ENCODE assay signal across 13 mouse cellular contexts in genomic region chr12:71482619-71483018, GRCm38 (mm10).
A peak's percentile ranks its signal among the peaks of the same experiment; 100 is the strongest.
DNase-seq lines count a peak whose midpoint lies in the region; ATAC-seq and TF ChIP-seq lines count a peak whose summit lies in the region.
"Had no signal": no experiment of that assay in that cellular context is flagged by ENCODE, and none has a peak within 500 bp of the region (broad histone marks: within the 10 kb centered on the region; RNA-seq: fewer than 3 reads in every experiment).

No protein-coding gene starts in this region.

- H3K9ac ChIP-seq in kidney, embryonic 16.5 days (replicated peaks; ENCODE audit: low read length) = no peak overlapping the region
- no peak overlapping the region for H3K9ac ChIP-seq in hindbrain, postnatal 0 days (replicated peaks; ENCODE audit: low read length)
- H3K9ac ChIP-seq: liver, postnatal 0 days had no signal

- 0 out of 2 replicates have a peak, but pooled peaks have one; percentile 23 for ATAC-seq in kidney, embryonic 16.5 days (ENCODE audit: low FRiP score, low TSS enrichment)
- no peak for ATAC-seq in hindbrain, postnatal 0 days
- ATAC-seq: liver, postnatal 0 days had no signal

- WGBS in heart, embryonic 10.5 days = 23% methylated on average over 2 of the region's 2 CpGs
- 24% methylated on average over 2 of the region's 2 CpGs for whole genome bisulfite sequencing in kidney, embryonic 16.5 days
- 26% methylated on average over 2 of the region's 2 CpGs for WGBS in embryonic facial prominence, embryonic 10.5 days
- 29% methylated on average over 2 of the region's 2 CpGs for WGBS in hindbrain, postnatal 0 days

- no peak for TF ChIP-seq CTCF in hindbrain, postnatal 0 days (IDR thresholded peaks at IDR 0.05; ENCODE audit: low read depth)
- no peak for TF ChIP-seq CTCF in gastrocnemius, adult 2 months (IDR thresholded peaks at IDR 0.05)

- intact Hi-C loops in heart, postnatal 10 days (cut with DNase I) = no loop called here
- intact Hi-C loops in gastrocnemius, adult 2 months (cut with DNase I) = no loop called here

- peaks cover 49% of the 10 kb centered on the region for H3K4me1 ChIP-seq in heart, embryonic 10.5 days
- peaks cover 14% of the 10 kb centered on the region for H3K4me1 ChIP-seq in kidney, embryonic 16.5 days (ENCODE audit: insufficient read depth, low read length)
- H3K4me1 ChIP-seq in embryonic facial prominence, embryonic 10.5 days = peaks cover 34% of the 10 kb centered on the region
- H3K4me1 ChIP-seq in hindbrain, postnatal 0 days (ENCODE audit: insufficient read depth, low read length) = peaks cover 13% of the 10 kb centered on the region
- H3K4me1 ChIP-seq: megakaryocyte, embryonic 14.5 days had no signal

- H3K4me3 ChIP-seq in heart, embryonic 10.5 days = no peak overlapping the region
- no peak overlapping the region for H3K4me3 ChIP-seq in kidney, embryonic 16.5 days (ENCODE audit: low read length)
- H3K4me3 ChIP-seq in embryonic facial prominence, embryonic 10.5 days = no peak overlapping the region
- no peak overlapping the region for H3K4me3 ChIP-seq in hindbrain, postnatal 0 days (ENCODE audit: low read length)
- H3K4me3 ChIP-seq in gastrocnemius, adult 2 months = no peak overlapping the region
- H3K4me3 ChIP-seq: erythroblast, embryonic 14.5 days; megakaryocyte, embryonic 14.5 days had no signal

- no peaks in the 10 kb centered on the region for H3K27me3 ChIP-seq in heart, embryonic 10.5 days (ENCODE audit: insufficient read depth, poor library complexity, severe bottlenecking)
- H3K27me3 ChIP-seq in kidney, embryonic 16.5 days (ENCODE audit: insufficient read depth, low read length) = no peaks in the 10 kb centered on the region
- H3K27me3 ChIP-seq in embryonic facial prominence, embryonic 10.5 days (replicated peaks; ENCODE audit: low read depth, poor library complexity, severe bottlenecking) = peaks cover 18% of the 10 kb centered on the region; the same call in 1 of the 2 replicates
- no peaks in the 10 kb centered on the region for H3K27me3 ChIP-seq in hindbrain, postnatal 0 days (ENCODE audit: insufficient read depth, low read length)
- H3K27me3 ChIP-seq: megakaryocyte, embryonic 14.5 days had no signal

- no peaks in the 10 kb centered on the region for H3K36me3 ChIP-seq in heart, embryonic 10.5 days
- no peaks in the 10 kb centered on the region for H3K36me3 ChIP-seq in kidney, embryonic 16.5 days (ENCODE audit: insufficient read depth, low read length)
- H3K36me3 ChIP-seq in embryonic facial prominence, embryonic 10.5 days (replicated peaks) = no peaks in the 10 kb centered on the region
- no peaks in the 10 kb centered on the region for H3K36me3 ChIP-seq in hindbrain, postnatal 0 days (ENCODE audit: insufficient read depth, low read length)

- no peaks in the 10 kb centered on the region for H3K9me3 ChIP-seq in heart, embryonic 10.5 days
- no peaks in the 10 kb centered on the region for H3K9me3 ChIP-seq in kidney, embryonic 16.5 days (ENCODE audit: low read length)
- no peaks in the 10 kb centered on the region for H3K9me3 ChIP-seq in embryonic facial prominence, embryonic 10.5 days
- H3K9me3 ChIP-seq in hindbrain, postnatal 0 days (ENCODE audit: low read length) = no peaks in the 10 kb centered on the region

- no peak for DNase-seq in heart, embryonic 10.5 days (ENCODE audit: low spot score)
- no peak for DNase-seq in heart, postnatal 10 days
- no peak for DNase-seq in kidney, postnatal 25 days
- no peak for DNase-seq in embryonic facial prominence, embryonic 10.5 days (ENCODE audit: low spot score)
- no peak for DNase-seq in hindbrain, postnatal 0 days (ENCODE audit: low spot score)
- no peak for DNase-seq in MN1 (ENCODE audit: low spot score)
- DNase-seq in gastrocnemius, adult 2 months = no peak
- DNase-seq: liver, postnatal 0 days; right cerebral cortex, adult 18-20 months; thymus, postnatal 4 days had no signal

- H3K4me2 ChIP-seq in kidney, embryonic 16.5 days (replicated peaks; ENCODE audit: low read depth, low read length) = no peak overlapping the region
- no peak overlapping the region for H3K4me2 ChIP-seq in hindbrain, postnatal 0 days (ENCODE audit: low read depth, low read length)

- H3K27ac ChIP-seq in heart, embryonic 10.5 days = peak overlapping the region; percentile 57; the same call in 1 of the 2 replicates
- H3K27ac ChIP-seq in kidney, embryonic 16.5 days (ENCODE audit: low read length) = peak overlapping the region; percentile 38
- peak overlapping the region; percentile 32; the same call in 1 of the 2 replicates for H3K27ac ChIP-seq in embryonic facial prominence, embryonic 10.5 days (replicated peaks)
- H3K27ac ChIP-seq in hindbrain, postnatal 0 days = peak overlapping the region; percentile 54; the same call in 1 of the 2 replicates
- no peak overlapping the region for H3K27ac ChIP-seq in gastrocnemius, adult 2 months
